Mouse (Mus musculus) myocyte (in vitro differentiated cells): Measurements from ENCODE around the gene Dmrt1. TPM values are rescaled to one million over a fixed set of nuclear protein-coding genes. Genes with fewer than 3 reads are reported as not detected.

Experiments
- H3K27me3 ChIP-seq: one replicate; pipeline ENCODE4 v1.6.1; 2011; ENCODE audit not compliant: control insufficient read depth, insufficient read depth, insufficient read length
- H3K36me3 ChIP-seq: one replicate; pipeline ENCODE4 v1.6.1; 2011; ENCODE audit not compliant: control insufficient read depth, insufficient read depth
- H3K4me2 ChIP-seq: one replicate; pipeline ENCODE4 v1.6.1; 2011; ENCODE audit warnings: low read depth, control low read depth
- H3K4me3 ChIP-seq: one replicate; pipeline ENCODE4 v1.5.1; 2011; ENCODE audit warnings: mild to moderate bottlenecking, control low read depth, moderate library complexity
- H3K79me2 ChIP-seq: one replicate; pipeline ENCODE4 v1.6.1; 2011; ENCODE audit not compliant: control insufficient read depth, insufficient read depth
- H3ac ChIP-seq: one replicate; pipeline ENCODE4 v1.6.1; 2011; ENCODE audit not compliant: control insufficient read depth, insufficient read length
- CEBPB ChIP-seq: IDR thresholded peaks from 2 replicates; pipeline ENCODE4 v1.6.1; 2011; ENCODE audit warnings: mild to moderate bottlenecking, moderate library complexity; ENCODE audit not compliant: poor library complexity, insufficient read depth, severe bottlenecking
- E2F4 ChIP-seq: IDR thresholded peaks from one replicate; pipeline ENCODE4 v1.6.1; 2011; ENCODE audit warnings: mild to moderate bottlenecking, control low read depth, moderate library complexity; ENCODE audit not compliant: insufficient read depth
- MAX ChIP-seq: IDR thresholded peaks from one replicate; pipeline ENCODE4 v1.6.1; 2011; ENCODE audit warnings: low read depth, mild to moderate bottlenecking, control low read depth
- MYOD1 ChIP-seq, 3 experiments: IDR thresholded peaks; one replicate each; pipeline ENCODE4 v1.6.1; 2011; ENCODE audit warnings: control low read depth in 2 of 3, low read depth in 2 of 3, mild to moderate bottlenecking in 2 of 3, moderate library complexity in 1 of 3; ENCODE audit not compliant: insufficient read length in 2 of 3, control insufficient read depth in 1 of 3
- MYOG ChIP-seq, 3 experiments: IDR thresholded peaks; one replicate each; pipeline ENCODE4 v1.6.1; 2011; ENCODE audit warnings: control low read depth in 2 of 3, low read depth in 2 of 3, mild to moderate bottlenecking in 2 of 3; ENCODE audit not compliant: insufficient read length in 2 of 3, control insufficient read depth in 1 of 3, insufficient read depth in 1 of 3
- POLR2A ChIP-seq: IDR thresholded peaks from one replicate; pipeline ENCODE4 v1.6.1; 2011; ENCODE audit warnings: low read depth, mild to moderate bottlenecking, control low read depth, moderate library complexity; ENCODE audit not compliant: insufficient read length
- POLR2AphosphoS2 ChIP-seq: IDR thresholded peaks from one replicate; pipeline ENCODE4 v1.6.1; 2011; ENCODE audit warnings: low read depth, control low read depth; ENCODE audit not compliant: insufficient read length
- REST ChIP-seq: IDR thresholded peaks from one replicate; pipeline ENCODE4 v1.6.1; 2011; ENCODE audit warnings: mild to moderate bottlenecking, control low read depth, moderate library complexity; ENCODE audit not compliant: insufficient read depth, insufficient read length
- SRF ChIP-seq: IDR thresholded peaks from one replicate; pipeline ENCODE4 v1.6.1; 2011; ENCODE audit warnings: low read depth; ENCODE audit not compliant: control insufficient read depth, insufficient read length
- TCF12 ChIP-seq: IDR thresholded peaks from one replicate; pipeline ENCODE4 v1.6.1; 2011; ENCODE audit warnings: mild to moderate bottlenecking, control low read depth; ENCODE audit not compliant: poor library complexity, insufficient read depth, severe bottlenecking
- TCF3 ChIP-seq: IDR thresholded peaks from one replicate; pipeline ENCODE4 v1.6.1; 2011; ENCODE audit warnings: low read depth, control low read depth; ENCODE audit not compliant: insufficient read length
- USF1 ChIP-seq: IDR thresholded peaks from one replicate; pipeline ENCODE4 v1.6.1; 2011; ENCODE audit warnings: low read depth, mild to moderate bottlenecking, control low read depth, moderate library complexity
- polyA plus RNA-seq: library from polyadenylated mRNA; unstranded; fragments of >200 nt; fragmentation: generic; extraction: Trizol; gene quantifications from one replicate; pipeline ENCODE4 v1.2.1, GENCODE M21; 2012; ENCODE audit warnings: missing spikeins

Gene Dmrt1
- polyA plus RNA-seq, 1 experiment, result 0.13 TPM

DNA sequence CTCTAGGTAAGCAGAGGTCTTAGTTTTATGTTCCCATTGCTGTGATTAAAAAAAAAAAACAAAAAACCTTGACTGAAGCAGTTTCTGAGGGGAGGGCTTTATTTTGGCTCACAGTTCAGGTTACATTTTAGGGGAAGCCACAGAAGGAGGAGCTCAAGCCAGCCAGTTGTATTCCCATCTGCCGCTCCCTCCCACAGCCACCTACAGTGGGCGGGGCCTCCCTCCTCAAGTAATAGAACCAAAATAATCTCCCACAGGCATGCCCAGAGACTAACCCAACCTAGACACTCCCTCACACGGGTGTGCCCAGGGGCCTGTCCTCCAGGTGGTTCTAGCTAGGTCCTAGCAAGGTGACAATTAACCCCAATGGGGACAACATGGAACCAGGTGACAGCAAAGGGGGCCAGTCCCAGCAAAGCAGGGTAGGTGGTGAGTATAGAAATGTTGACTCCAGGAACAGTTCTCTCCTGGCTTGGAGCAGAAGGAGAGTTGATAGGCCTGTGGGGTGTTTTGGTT lies 92.4 kb downstream of the Dmrt1 start:
- peak overlapping the region; percentile 18 for H3K4me2 ChIP-seq
- H3K4me3 ChIP-seq, result no peak overlapping the region
- H3K79me2 ChIP-seq, result no peaks in the 10 kb centered on the region
- H3ac ChIP-seq, result no peak overlapping the region
- TF ChIP-seq MYOG (IDR thresholded peaks at IDR 0.05; ENCODE audit: control insufficient read depth in 1 of 3, insufficient read depth in 1 of 3, insufficient read length in 2 of 3, low read depth in 2 of 3) (no peak), POLR2AphosphoS2 (no peak), POLR2A (no peak), MAX (no peak), USF1 (no peak), REST (no peak), TCF3 (no peak)
- H3K27me3 ChIP-seq, result peaks cover 19% of the 10 kb centered on the region
- no peaks in the 10 kb centered on the region for H3K36me3 ChIP-seq

DNA sequence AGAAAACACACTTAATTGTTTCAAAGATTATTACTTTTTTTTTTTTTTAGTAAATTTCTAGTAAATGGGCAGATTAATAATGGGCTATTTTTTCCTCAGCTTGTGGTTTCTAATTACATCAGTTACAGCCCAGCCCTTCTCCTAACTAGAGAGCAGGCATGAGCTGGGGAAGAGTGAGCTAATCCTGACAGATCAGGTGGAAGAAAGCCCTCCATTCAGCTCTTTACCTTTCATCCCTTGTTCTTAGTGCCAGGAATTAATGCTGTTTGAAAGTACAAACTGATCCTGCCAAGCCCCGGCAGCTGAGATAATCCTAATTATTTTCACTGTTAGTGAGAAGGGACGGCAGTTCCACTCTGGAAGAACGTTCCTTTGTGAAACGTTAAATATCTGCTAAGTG lies 93.2 kb downstream of the Dmrt1 start:
- H3K36me3 ChIP-seq, result no peaks in the 10 kb centered on the region
- H3K4me3 ChIP-seq, result no peak overlapping the region
- H3ac ChIP-seq, result no peak overlapping the region
- peaks cover 25% of the 10 kb centered on the region for H3K27me3 ChIP-seq
- peak overlapping the region; percentile 9 for H3K4me2 ChIP-seq
- no peaks in the 10 kb centered on the region for H3K79me2 ChIP-seq
- TF ChIP-seq TCF12 (no peak), MYOG (IDR thresholded peaks at IDR 0.05; ENCODE audit: control insufficient read depth in 1 of 3, insufficient read depth in 1 of 3, insufficient read length in 2 of 3, low read depth in 2 of 3) (no peak), POLR2A (no peak), MAX (no peak), TCF3 (no peak), CEBPB (no peak), USF1 (no peak), REST (no peak), E2F4 (no peak), SRF (no peak), MYOD1 (IDR thresholded peaks at IDR 0.05; ENCODE audit: control insufficient read depth in 1 of 3, insufficient read length in 2 of 3, low read depth in 2 of 3) (no peak), POLR2AphosphoS2 (no peak)

DNA sequence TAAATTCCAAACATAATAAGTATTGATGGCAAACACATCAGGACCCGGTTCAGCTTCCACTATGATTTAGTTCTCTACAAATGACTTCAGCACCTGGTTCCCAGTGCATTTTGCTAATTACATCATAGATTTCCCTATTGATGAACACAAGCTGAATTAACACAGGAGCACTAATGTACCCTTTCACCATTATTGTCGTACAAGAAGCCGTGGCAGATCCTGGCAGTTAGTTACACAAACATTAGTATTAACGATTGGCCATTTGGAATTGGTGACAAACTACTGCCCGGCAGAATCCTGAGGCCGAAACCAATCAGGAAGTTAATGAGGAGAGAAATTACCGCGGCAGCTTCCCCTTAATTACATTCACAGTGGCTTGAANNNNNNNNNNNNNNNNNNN lies 96.5 kb downstream of the Dmrt1 start:
- H3K4me2 ChIP-seq, result no peak overlapping the region
- no peaks in the 10 kb centered on the region for H3K79me2 ChIP-seq
- H3K36me3 ChIP-seq, result no peaks in the 10 kb centered on the region
- H3ac ChIP-seq, result no peak overlapping the region
- no peak overlapping the region for H3K4me3 ChIP-seq
- peaks cover 50% of the 10 kb centered on the region for H3K27me3 ChIP-seq
- no peak for TF ChIP-seq SRF
- no peak for TF ChIP-seq MAX
- no peak for TF ChIP-seq POLR2A
- no peak for TF ChIP-seq TCF12
- no peak for TF ChIP-seq POLR2AphosphoS2
- no peak for TF ChIP-seq USF1
- TF ChIP-seq TCF3, result no peak
- no peak for TF ChIP-seq REST
- TF ChIP-seq MYOG (IDR thresholded peaks at IDR 0.05; ENCODE audit: control insufficient read depth in 1 of 3, insufficient read depth in 1 of 3, insufficient read length in 2 of 3, low read depth in 2 of 3), result no peak
- no peak for TF ChIP-seq CEBPB

DNA sequence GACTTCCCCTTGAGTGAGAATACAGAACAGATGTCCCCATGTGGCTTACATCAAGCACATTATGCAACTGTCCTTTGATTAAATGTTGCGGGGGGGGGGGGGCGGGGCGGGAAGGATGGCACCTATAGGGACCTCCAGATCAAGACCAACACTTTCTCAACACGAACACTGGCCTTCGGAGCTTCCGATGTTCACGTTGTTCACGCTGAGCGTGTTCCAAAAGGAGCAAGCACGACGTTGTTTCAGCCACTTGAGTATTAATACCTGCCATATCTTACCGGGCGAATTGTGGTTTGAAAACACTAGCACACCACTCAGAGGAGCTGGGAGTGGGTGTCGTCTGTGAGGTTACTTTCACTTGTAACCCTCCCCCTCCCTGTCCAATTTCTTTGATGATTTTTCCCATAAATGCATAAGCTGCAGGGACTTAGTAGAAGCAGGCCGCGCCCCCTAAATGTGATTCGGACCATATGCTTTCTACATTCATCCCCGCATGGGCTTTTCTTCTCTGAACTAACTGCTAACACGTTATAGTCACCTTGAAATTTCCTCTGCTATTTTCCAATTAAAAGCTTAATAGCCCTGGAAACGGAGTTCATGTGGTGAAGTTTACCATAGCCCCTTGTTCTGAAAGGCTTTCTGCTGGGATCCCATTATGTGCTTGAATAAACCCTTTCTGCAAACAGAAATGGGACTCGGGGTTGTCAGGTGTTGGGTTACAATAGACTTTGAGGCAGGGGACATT lies 102.2 kb downstream of the Dmrt1 start:
- Histone ChIP-seq H3K36me3 (no peaks in the 10 kb centered on the region), H3K4me2 (no peak overlapping the region), H3ac (no peak overlapping the region), H3K4me3 (no peak overlapping the region), H3K79me2 (no peaks in the 10 kb centered on the region), H3K27me3 (peaks cover 61% of the 10 kb centered on the region)
- no peak for TF ChIP-seq MYOG (IDR thresholded peaks at IDR 0.05; ENCODE audit: control insufficient read depth in 1 of 3, insufficient read depth in 1 of 3, insufficient read length in 2 of 3, low read depth in 2 of 3)
- no peak for TF ChIP-seq TCF3
- no peak for TF ChIP-seq USF1
- no peak for TF ChIP-seq TCF12
- TF ChIP-seq SRF, result no peak
- TF ChIP-seq MYOD1 (IDR thresholded peaks at IDR 0.05; ENCODE audit: control insufficient read depth in 1 of 3, insufficient read length in 2 of 3, low read depth in 2 of 3), result no peak

DNA sequence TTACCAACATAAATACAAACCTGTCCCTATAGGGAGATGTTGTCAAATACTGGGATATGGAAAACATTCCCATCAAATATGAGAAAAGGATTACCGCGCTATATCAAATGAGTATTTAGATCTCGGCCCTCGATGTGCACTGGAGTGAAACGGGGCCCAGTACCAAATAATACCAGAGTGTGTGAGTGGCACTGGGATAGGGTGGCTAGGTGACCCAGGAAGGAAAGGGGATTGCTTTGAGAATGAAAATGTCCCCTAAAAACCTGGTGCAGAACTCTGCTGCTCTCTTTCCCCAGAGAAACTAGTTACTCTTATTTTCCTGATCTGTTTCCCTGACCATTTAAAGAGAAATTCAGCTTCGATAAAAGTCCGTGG lies 102.8 kb downstream of the Dmrt1 start:
- no peaks in the 10 kb centered on the region for H3K36me3 ChIP-seq
- no peak overlapping the region for H3K4me2 ChIP-seq
- no peaks in the 10 kb centered on the region for H3K79me2 ChIP-seq
- no peak overlapping the region for H3ac ChIP-seq
- no peak overlapping the region for H3K4me3 ChIP-seq
- TF ChIP-seq REST (no peak), SRF (no peak), TCF12 (no peak), MAX (no peak), E2F4 (no peak), TCF3 (no peak), MYOD1 (IDR thresholded peaks at IDR 0.05; ENCODE audit: control insufficient read depth in 1 of 3, insufficient read length in 2 of 3, low read depth in 2 of 3) (no peak), CEBPB (no peak), MYOG (IDR thresholded peaks at IDR 0.05; ENCODE audit: control insufficient read depth in 1 of 3, insufficient read depth in 1 of 3, insufficient read length in 2 of 3, low read depth in 2 of 3) (no peak), POLR2A (no peak), POLR2AphosphoS2 (no peak), USF1 (no peak)
- peaks cover 59% of the 10 kb centered on the region for H3K27me3 ChIP-seq
